Mouse (Mus musculus) thymus, adult 2 months (tissue): ENCODE data around the gene Cog1.

Experiments
- CTCF ChIP-seq: fragments of 200-500 bp; IDR thresholded peaks from 2 replicates; pipeline ENCODE4 v1.5.1; 2012; ENCODE audit warnings: mild to moderate bottlenecking, control low read depth, low read length, moderate library complexity, borderline replicate concordance; ENCODE audit not compliant: control insufficient read depth, poor library complexity, insufficient read depth; ENCODE audit errors: extremely low read depth
- POLR2A ChIP-seq: fragments of 200-500 bp; IDR thresholded peaks from 2 replicates; pipeline ENCODE4 v1.6.1; 2012; ENCODE audit warnings: mild to moderate bottlenecking, low read length, control low read depth, moderate library complexity; ENCODE audit not compliant: control insufficient read depth, poor library complexity, insufficient read depth; ENCODE audit errors: extremely low read depth

GRCm38 (mm10) chr11:113648152-113648551, 817 bp upstream of the Cog1 start:
- TF ChIP-seq CTCF (peak; percentile 99), POLR2A (no peak)
